Mouse (Mus musculus) embryonic fibroblast, embryonic 13.5 days (primary cell): ENCODE results near the gene 4930578G10Rik.
"Not testable (repeated sequence)": the region's sequence is repeated elsewhere in the genome, so short reads cannot be mapped to it uniquely, and the experiment has no call there.

Experiments
- CTCF ChIP-seq: IDR thresholded peaks from 2 replicates; pipeline ENCODE4 v1.5.1; 2011; ENCODE audit warnings: mild to moderate bottlenecking, control low read depth, low read length, moderate library complexity, borderline replicate concordance; ENCODE audit not compliant: insufficient read depth
- POLR2A ChIP-seq: IDR thresholded peaks from 2 replicates; pipeline ENCODE4 v1.6.1; 2011; ENCODE audit warnings: low read depth, mild to moderate bottlenecking, control low read depth, low read length, moderate library complexity

DNA sequence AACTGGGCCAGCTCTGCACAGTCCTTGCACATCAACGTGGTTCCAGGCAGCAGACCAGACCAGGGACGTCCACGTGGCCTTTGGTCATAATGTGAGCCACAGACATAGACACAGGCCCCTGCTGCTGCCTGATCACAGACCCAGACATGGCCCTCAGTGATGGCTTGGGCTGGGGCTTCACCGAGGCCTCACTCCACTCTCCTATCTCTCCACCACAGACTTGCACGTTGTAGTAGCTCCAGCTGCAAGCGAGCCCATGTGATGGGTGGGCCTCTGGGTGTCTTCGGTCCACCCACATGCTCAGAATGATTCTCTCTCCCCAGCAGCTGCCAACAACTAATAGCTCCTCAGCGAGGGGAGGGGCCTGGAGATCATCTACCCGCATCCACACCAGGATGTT lies 125.1 kb downstream of the 4930578G10Rik start:
- not testable (repeated sequence) for TF ChIP-seq CTCF, POLR2A
